Mouse (Mus musculus) embryonic facial prominence, embryonic 11.5 days (tissue): ENCODE measurements around the gene Aim2. TPM values are rescaled to one million over a fixed set of nuclear protein-coding genes. Genes with fewer than 3 reads are reported as not detected.

Source experiments
- polyA plus RNA-seq: library from polyadenylated mRNA; unstranded; fragments of >200 nt; fragmentation: Nextera tagmentation; extraction: Ambion mirVana; gene quantifications from 2 replicates; pipeline ENCODE4 v1.2.1, GENCODE M21; 2014

Gene Aim2
- polyA plus RNA-seq, 1 experiment from 2014 or later, result 2.1 TPM

Other genes with a start within 250 kb of the Aim2 start
- gene Olfr1408, start 213.5 kb upstream of the Aim2 start, polyA plus RNA-seq, result not detected in 2 replicates
- gene Olfr1406, start 160.2 kb upstream of the Aim2 start, polyA plus RNA-seq, result not detected in 2 replicates
- not detected in 2 replicates for gene Olfr218, start 153.1 kb upstream of the Aim2 start, polyA plus RNA-seq
- gene Olfr1404, start 138.5 kb upstream of the Aim2 start, polyA plus RNA-seq, result not detected in 2 replicates
- gene Fcer1a, start 123.7 kb upstream of the Aim2 start, polyA plus RNA-seq, result not detected in 2 replicates
- gene Olfr418, start 84.9 kb upstream of the Aim2 start, polyA plus RNA-seq, result not detected in 2 replicates
- gene Mptx2, start 73.1 kb upstream of the Aim2 start, polyA plus RNA-seq, result not detected in 2 replicates
- gene Ackr1, start 17.1 kb upstream of the Aim2 start, polyA plus RNA-seq, result 2.6 and 3.1 TPM in 2 replicates
- 7.3 and 10.1 TPM in 2 replicates for gene Cadm3, start 16.8 kb downstream of the Aim2 start, polyA plus RNA-seq
- gene Ifi206, start 140.2 kb downstream of the Aim2 start, polyA plus RNA-seq, result not detected in 2 replicates
- gene Ifi214, start 185.1 kb downstream of the Aim2 start, polyA plus RNA-seq, result not detected in 2 replicates
- not detected in 2 replicates for gene Ifi213, start 248.4 kb downstream of the Aim2 start, polyA plus RNA-seq